Mouse (Mus musculus): ENCODE results near the gene Trpm1.

DNA sequence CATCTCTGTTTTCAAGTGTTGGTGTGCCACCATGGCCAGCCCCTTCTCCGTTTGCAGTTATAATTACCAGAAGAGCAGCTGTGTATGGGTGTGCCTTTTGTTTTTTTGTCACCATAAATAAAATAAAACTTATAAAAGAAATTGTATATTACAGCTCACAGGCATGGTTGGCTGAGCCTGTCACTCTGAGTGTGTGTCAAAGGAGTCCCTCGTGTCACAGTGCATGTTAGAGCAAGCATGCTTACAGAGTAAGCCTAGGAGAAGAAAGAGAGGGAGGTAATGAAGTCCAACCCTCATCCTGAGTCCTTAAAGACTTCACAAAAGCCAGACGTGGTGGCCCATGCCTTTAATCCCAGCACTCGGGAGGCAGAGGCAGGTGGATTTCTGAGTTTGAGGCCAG is 88.8 kb downstream of the Trpm1 start:
- TF ChIP-seq CTCF (IDR thresholded peaks at IDR 0.05; ENCODE audit: low read depth, low read length) (no peak), GATA1 (IDR thresholded peaks at IDR 0.05; ENCODE audit: borderline replicate concordance, low read length) (no peak)
